Mouse (Mus musculus): ENCODE results near the gene Oser1. TPM values are rescaled to one million over a fixed set of nuclear protein-coding genes. Genes with fewer than 3 reads are reported as not detected.

Oser1 gene
- polyA plus RNA-seq, 1 experiment: 3.5 TPM

- Histone ChIP-seq H3K4me1 (no peaks in the 10 kb centered on the region), H3K36me3 (replicated peaks; ENCODE audit: low read length) (no peaks in the 10 kb centered on the region), H3K27me3 (replicated peaks) (peaks cover 54% of the 10 kb centered on the region), H3K9me3 (no peaks in the 10 kb centered on the region), H3K4me3 (replicated peaks) (peak overlapping the region; percentile 64)
- no peak for TF ChIP-seq FLI1 (IDR thresholded peaks at IDR 0.05; ENCODE audit: low read length)
- TF ChIP-seq GATA1 (IDR thresholded peaks at IDR 0.05; ENCODE audit: borderline replicate concordance, low read length): no peak
These were observed 24.8 kb upstream of the Oser1 start for GRCm38 (mm10) chr2:163449276-163449675.

GRCm38 (mm10) chr2:163447375-163447774 is 22.9 kb upstream of the Oser1 start:
- Histone ChIP-seq H3K27me3 (replicated peaks) (peaks cover 63% of the 10 kb centered on the region), H3K9me3 (no peaks in the 10 kb centered on the region), H3K36me3 (replicated peaks; ENCODE audit: low read length) (no peaks in the 10 kb centered on the region), H3K4me3 (replicated peaks) (peak overlapping the region; percentile 14), H3K4me1 (no peaks in the 10 kb centered on the region)
- TF ChIP-seq FLI1 (IDR thresholded peaks at IDR 0.05; ENCODE audit: low read length): no peak
- no peak for TF ChIP-seq GATA1 (IDR thresholded peaks at IDR 0.05; ENCODE audit: borderline replicate concordance, low read length)

GRCm38 (mm10) chr2:163444017-163444416 is 19.5 kb upstream of the Oser1 start:
- no peaks in the 10 kb centered on the region; the same call in 1 of the 2 replicates for H3K4me1 ChIP-seq
- H3K36me3 ChIP-seq (replicated peaks; ENCODE audit: low read length): no peaks in the 10 kb centered on the region
- H3K9me3 ChIP-seq: no peaks in the 10 kb centered on the region
- H3K27me3 ChIP-seq (replicated peaks): peaks cover 71% of the 10 kb centered on the region
- TF ChIP-seq GATA1 (IDR thresholded peaks at IDR 0.05; ENCODE audit: borderline replicate concordance, low read length) (no peak), FLI1 (IDR thresholded peaks at IDR 0.05; ENCODE audit: low read length) (no peak)
- H3K4me3 ChIP-seq (replicated peaks): no peak overlapping the region

- no peak overlapping the region for H3K4me3 ChIP-seq (replicated peaks)
- TF ChIP-seq FLI1 (IDR thresholded peaks at IDR 0.05; ENCODE audit: low read length) (no peak), GATA1 (IDR thresholded peaks at IDR 0.05; ENCODE audit: borderline replicate concordance, low read length) (no peak)
- H3K27me3 ChIP-seq (replicated peaks): peaks cover 76% of the 10 kb centered on the region
- H3K4me1 ChIP-seq: peaks cover 3% of the 10 kb centered on the region; the same call in 1 of the 2 replicates
- no peaks in the 10 kb centered on the region for H3K9me3 ChIP-seq
- H3K36me3 ChIP-seq (replicated peaks; ENCODE audit: low read length): no peaks in the 10 kb centered on the region
These were observed 19.0 kb upstream of the Oser1 start for GRCm38 (mm10) chr2:163443543-163443942.

- Histone ChIP-seq H3K4me3 (replicated peaks) (no peak overlapping the region), H3K9me3 (no peaks in the 10 kb centered on the region), H3K36me3 (replicated peaks; ENCODE audit: low read length) (no peaks in the 10 kb centered on the region), H3K27me3 (replicated peaks) (peaks cover 71% of the 10 kb centered on the region), H3K4me1 (peaks cover 11% of the 10 kb centered on the region)
- no peak for TF ChIP-seq FLI1 (IDR thresholded peaks at IDR 0.05; ENCODE audit: low read length)
These were observed 15.0 kb upstream of the Oser1 start for GRCm38 (mm10) chr2:163439488-163439887.

- no peaks in the 10 kb centered on the region for H3K9me3 ChIP-seq
- no peak for TF ChIP-seq GATA1 (IDR thresholded peaks at IDR 0.05; ENCODE audit: borderline replicate concordance, low read length)
- TF ChIP-seq FLI1 (IDR thresholded peaks at IDR 0.05; ENCODE audit: low read length): no peak
- peaks cover 67% of the 10 kb centered on the region for H3K27me3 ChIP-seq (replicated peaks)
- peak overlapping the region; percentile 74 for H3K4me3 ChIP-seq (replicated peaks)
- H3K4me1 ChIP-seq: peaks cover 17% of the 10 kb centered on the region
- no peaks in the 10 kb centered on the region for H3K36me3 ChIP-seq (replicated peaks; ENCODE audit: low read length)
These were observed 14.3 kb upstream of the Oser1 start for GRCm38 (mm10) chr2:163438619-163439451.

- Histone ChIP-seq H3K27me3 (replicated peaks) (peaks cover 61% of the 10 kb centered on the region), H3K4me3 (replicated peaks) (peak within 1 kb of the TSS; percentile 74)
- TF ChIP-seq FLI1 (IDR thresholded peaks at IDR 0.05; ENCODE audit: low read length) (no peak), GATA1 (IDR thresholded peaks at IDR 0.05; ENCODE audit: borderline replicate concordance, low read length) (no peak)
These were observed 13.7 kb upstream of the Oser1 start, which contains the start of gene Gdap1l1 for GRCm38 (mm10) chr2:163438246-163438618. Gene Gdap1l1 (plus strand): TSS chr2:163438476.

GRCm38 (mm10) chr2:163437800-163438199 is 13.3 kb upstream of the Oser1 start:
- Histone ChIP-seq H3K27me3 (replicated peaks) (peaks cover 59% of the 10 kb centered on the region), H3K36me3 (replicated peaks; ENCODE audit: low read length) (no peaks in the 10 kb centered on the region), H3K9me3 (no peaks in the 10 kb centered on the region), H3K4me3 (replicated peaks) (no peak overlapping the region), H3K4me1 (peaks cover 23% of the 10 kb centered on the region)
- TF ChIP-seq GATA1 (IDR thresholded peaks at IDR 0.05; ENCODE audit: borderline replicate concordance, low read length) (no peak), FLI1 (IDR thresholded peaks at IDR 0.05; ENCODE audit: low read length) (no peak)

More at GRCm38 (mm10) chr2:163438246-163438618, 13.7 kb upstream of the Oser1 start, which contains the start of gene Gdap1l1:
- Histone ChIP-seq H3K9me3 (no peaks in the 10 kb centered on the region), H3K4me1 (peaks cover 23% of the 10 kb centered on the region), H3K36me3 (replicated peaks; ENCODE audit: low read length) (no peaks in the 10 kb centered on the region)

- no peaks in the 10 kb centered on the region for H3K9me3 ChIP-seq
- peaks cover 23% of the 10 kb centered on the region for H3K4me1 ChIP-seq
- TF ChIP-seq FLI1 (IDR thresholded peaks at IDR 0.05; ENCODE audit: low read length) (no peak), GATA1 (IDR thresholded peaks at IDR 0.05; ENCODE audit: borderline replicate concordance, low read length) (no peak)
- H3K27me3 ChIP-seq (replicated peaks): peaks cover 43% of the 10 kb centered on the region
- H3K36me3 ChIP-seq (replicated peaks; ENCODE audit: low read length): no peaks in the 10 kb centered on the region
- H3K4me3 ChIP-seq (replicated peaks): peak overlapping the region; percentile 62
These were observed 9.5 kb upstream of the Oser1 start for GRCm38 (mm10) chr2:163433971-163434370.

GRCm38 (mm10) chr2:163431289-163431688 is 6.8 kb upstream of the Oser1 start:
- no peaks in the 10 kb centered on the region for H3K36me3 ChIP-seq (replicated peaks; ENCODE audit: low read length)
- H3K27me3 ChIP-seq (replicated peaks): peaks cover 27% of the 10 kb centered on the region
- H3K4me1 ChIP-seq: peaks cover 14% of the 10 kb centered on the region
- no peaks in the 10 kb centered on the region for H3K9me3 ChIP-seq
- TF ChIP-seq FLI1 (IDR thresholded peaks at IDR 0.05; ENCODE audit: low read length): no peak
- no peak for TF ChIP-seq GATA1 (IDR thresholded peaks at IDR 0.05; ENCODE audit: borderline replicate concordance, low read length)
- no peak overlapping the region for H3K4me3 ChIP-seq (replicated peaks)

Measured in megakaryocyte, embryonic 14.5 days (primary cell).